Mouse (Mus musculus) embryonic facial prominence, embryonic 15.5 days (tissue): ENCODE results near the gene 4930469K13Rik. TPM values are rescaled to one million over a fixed set of nuclear protein-coding genes. Genes with fewer than 3 reads are reported as not detected.

Source experiments
- ATAC-seq: fragments of 200-750 bp; cut with Nextera tagmentation; 2 replicates; pipeline ENCODE4 v1.8.0; 2017; ENCODE audit warnings: low read depth, moderate TSS enrichment; ENCODE audit not compliant: insufficient number of reproducible peaks, low FRiP score, low TSS enrichment
- H3K27ac ChIP-seq: fragments of 300-500 bp; sonication (generic); replicated peaks from 2 replicates; pipeline ENCODE4 v1.5.1; 2015; ENCODE audit warnings: mild to moderate bottlenecking, inconsistent platforms
- H3K27me3 ChIP-seq: fragments of 300-500 bp; sonication (generic); 2 replicates; pipeline ENCODE4 v1.6.1; 2015; ENCODE audit warnings: inconsistent platforms
- H3K36me3 ChIP-seq: fragments of 300-500 bp; sonication (generic); 2 replicates; pipeline ENCODE4 v1.6.1; 2015; ENCODE audit warnings: mild to moderate bottlenecking, inconsistent platforms
- H3K4me1 ChIP-seq: fragments of 300-500 bp; sonication (generic); 2 replicates; pipeline ENCODE4 v1.6.1; 2015; ENCODE audit warnings: inconsistent platforms
- H3K4me2 ChIP-seq: fragments of 300-500 bp; sonication (generic); replicated peaks from 2 replicates; pipeline ENCODE4 v1.6.1; 2015; ENCODE audit warnings: mild to moderate bottlenecking, inconsistent platforms
- H3K4me3 ChIP-seq: fragments of 300-500 bp; sonication (generic); replicated peaks from 2 replicates; pipeline ENCODE4 v1.5.1; 2015; ENCODE audit warnings: mild to moderate bottlenecking, inconsistent platforms
- H3K9ac ChIP-seq: fragments of 300-500 bp; sonication (generic); 2 replicates; pipeline ENCODE4 v1.6.1; 2015; ENCODE audit warnings: inconsistent platforms
- H3K9me3 ChIP-seq: fragments of 300-500 bp; sonication (generic); replicated peaks from 2 replicates; pipeline ENCODE4 v1.6.1; 2016; ENCODE audit warnings: inconsistent platforms
- WGBS: fragments of 180-500 bp; shearing (Covaris S2); methylation state at CpG from one replicate; pipeline ENCODE4 v1.1.7; 2015; 5-methylcytosine and 5-hydroxymethylcytosine counted together
- polyA plus RNA-seq: library from polyadenylated mRNA; unstranded; fragments of >200 nt; fragmentation: Nextera tagmentation; extraction: Ambion mirVana; gene quantifications from 2 replicates; pipeline ENCODE4 v1.2.1, GENCODE M21; 2015

The 4930469K13Rik gene
- polyA plus RNA-seq, 1 experiment from 2014 or later = 1.5 TPM

- Histone ChIP-seq H3K4me1 (0 out of 2 replicates have a peak, but pooled peaks cover 8% of the 10 kb centered on the region), H3K27me3 (no peaks in the 10 kb centered on the region), H3K4me3 (no peak overlapping the region), H3K27ac (no peak overlapping the region), H3K9me3 (no peaks in the 10 kb centered on the region), H3K4me2 (no peak overlapping the region), H3K36me3 (no peaks in the 10 kb centered on the region), H3K9ac (no peak overlapping the region)
- no peak for ATAC-seq
- WGBS = 53% methylated on average over 2 of the region's 2 CpGs
These were observed 15.4 kb upstream of the 4930469K13Rik start for GRCm38 (mm10) chr11:34113760-34114159.

- H3K9ac ChIP-seq = no peak overlapping the region
- no peak overlapping the region for H3K4me3 ChIP-seq
- no peak overlapping the region for H3K27ac ChIP-seq
- no peak overlapping the region for H3K4me2 ChIP-seq
- 52% methylated on average over 4 of the region's 4 CpGs for WGBS
- no peaks in the 10 kb centered on the region for H3K36me3 ChIP-seq
- H3K4me1 ChIP-seq = 0 out of 2 replicates have a peak, but pooled peaks cover 5% of the 10 kb centered on the region
- peak; percentile 43; the same call in 1 of the 2 replicates for ATAC-seq
- no peaks in the 10 kb centered on the region for H3K9me3 ChIP-seq
- H3K27me3 ChIP-seq = no peaks in the 10 kb centered on the region
These were observed 14.5 kb upstream of the 4930469K13Rik start for GRCm38 (mm10) chr11:34112781-34113380.

- H3K4me1 ChIP-seq = 0 out of 2 replicates have a peak, but pooled peaks cover 5% of the 10 kb centered on the region
- H3K4me3 ChIP-seq = no peak overlapping the region
- no peak for ATAC-seq
- no peak overlapping the region for H3K4me2 ChIP-seq
- 71% methylated on average over 7 of the region's 7 CpGs for WGBS
- H3K36me3 ChIP-seq = no peaks in the 10 kb centered on the region
- no peak overlapping the region for H3K27ac ChIP-seq
- no peak overlapping the region for H3K9ac ChIP-seq
- no peaks in the 10 kb centered on the region for H3K9me3 ChIP-seq
- H3K27me3 ChIP-seq = no peaks in the 10 kb centered on the region
These were observed 13.6 kb upstream of the 4930469K13Rik start for GRCm38 (mm10) chr11:34111940-34112339.

GRCm38 (mm10) chr11:34109260-34109659, 10.9 kb upstream of the 4930469K13Rik start:
- Histone ChIP-seq H3K27ac (no peak overlapping the region), H3K27me3 (no peaks in the 10 kb centered on the region), H3K4me3 (no peak overlapping the region), H3K9ac (no peak overlapping the region), H3K36me3 (no peaks in the 10 kb centered on the region), H3K4me2 (no peak overlapping the region), H3K4me1 (peaks cover 10% of the 10 kb centered on the region), H3K9me3 (no peaks in the 10 kb centered on the region)
- 97% methylated on average over 1 of the region's 1 CpGs for WGBS
- ATAC-seq = no peak

DNA sequence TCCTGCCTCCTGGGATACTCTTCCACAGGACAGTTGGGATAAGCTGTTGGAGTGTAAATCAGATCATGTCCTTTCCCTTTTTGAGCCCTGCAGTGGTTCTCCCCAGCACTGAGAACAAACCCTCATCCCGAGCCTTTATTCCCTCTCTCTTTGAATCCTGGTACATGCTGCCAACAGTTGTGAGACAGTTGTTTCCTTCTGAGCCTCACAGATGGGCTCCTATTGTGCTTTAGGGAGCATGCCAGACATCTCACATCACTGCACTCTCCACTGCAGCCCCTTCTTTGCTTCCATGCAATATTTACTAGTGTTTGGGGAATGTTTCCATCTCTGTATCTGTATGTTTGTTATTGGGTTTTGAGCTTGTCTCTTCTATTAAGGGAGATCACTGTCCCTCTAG, 6.6 kb upstream of the 4930469K13Rik start:
- 62% methylated on average over 1 of the region's 1 CpGs for WGBS
- no peak for ATAC-seq

DNA sequence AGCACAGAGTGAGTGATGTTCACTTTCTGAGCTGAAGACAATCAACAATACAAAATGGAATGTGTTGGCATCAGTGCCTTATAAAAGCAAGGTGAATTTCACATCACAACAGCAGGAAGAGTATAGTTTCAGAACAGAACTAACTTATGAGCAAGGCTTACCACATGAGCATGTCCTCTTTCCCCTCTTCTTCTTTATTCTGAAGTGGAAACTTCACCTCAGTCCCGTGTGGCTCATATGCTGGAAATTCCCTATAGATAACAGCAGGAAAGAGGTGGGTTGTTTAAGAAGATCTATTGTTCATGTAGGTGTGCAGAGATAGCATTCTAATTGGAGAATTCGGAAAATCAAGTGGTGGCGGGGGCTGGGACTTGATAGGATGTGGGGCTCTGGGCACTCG, 3.5 kb upstream of the 4930469K13Rik start:
- WGBS = 82% methylated on average over 4 of the region's 4 CpGs
- H3K9ac ChIP-seq = no peak overlapping the region
- H3K36me3 ChIP-seq = no peaks in the 10 kb centered on the region
- H3K4me2 ChIP-seq = no peak overlapping the region
- no peak for ATAC-seq
- H3K4me1 ChIP-seq = peaks cover 10% of the 10 kb centered on the region
- no peaks in the 10 kb centered on the region for H3K27me3 ChIP-seq
- no peak overlapping the region for H3K27ac ChIP-seq
- no peak overlapping the region for H3K4me3 ChIP-seq
- no peaks in the 10 kb centered on the region for H3K9me3 ChIP-seq

More for the DNA sequence above, 6.6 kb upstream of the 4930469K13Rik start:
- Histone ChIP-seq H3K27ac (no peak overlapping the region), H3K4me2 (no peak overlapping the region), H3K9ac (no peak overlapping the region), H3K27me3 (no peaks in the 10 kb centered on the region), H3K9me3 (no peaks in the 10 kb centered on the region), H3K4me3 (no peak overlapping the region), H3K4me1 (peaks cover 10% of the 10 kb centered on the region), H3K36me3 (no peaks in the 10 kb centered on the region)

DNA sequence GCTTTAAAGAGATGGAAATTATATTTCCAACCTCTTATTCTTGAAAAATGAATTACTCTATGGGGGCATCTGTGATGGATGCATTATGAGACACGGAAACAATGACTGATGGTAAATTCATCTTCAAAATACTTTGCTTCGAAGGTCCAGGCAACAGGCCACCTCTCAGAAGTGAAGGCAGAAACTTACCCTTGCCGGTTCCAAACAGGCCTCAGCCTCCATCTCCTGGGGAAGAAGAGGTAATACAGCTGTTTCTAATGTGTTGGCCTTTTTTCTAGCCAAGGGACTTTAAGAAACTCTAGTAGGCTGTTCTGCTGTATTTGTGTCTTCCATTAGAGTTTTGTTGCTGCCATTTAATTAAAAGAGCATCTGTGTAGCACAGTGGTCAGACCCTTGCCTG, 11.3 kb downstream of the 4930469K13Rik start:
- 54% methylated on average over 3 of the region's 3 CpGs for WGBS
- no peak overlapping the region for H3K27ac ChIP-seq
- no peak for ATAC-seq
- H3K9me3 ChIP-seq = no peaks in the 10 kb centered on the region
- no peak overlapping the region for H3K4me3 ChIP-seq
- H3K27me3 ChIP-seq = no peaks in the 10 kb centered on the region
- no peaks in the 10 kb centered on the region for H3K36me3 ChIP-seq
- no peak overlapping the region for H3K9ac ChIP-seq
- no peaks in the 10 kb centered on the region for H3K4me1 ChIP-seq
- no peak overlapping the region for H3K4me2 ChIP-seq

GRCm38 (mm10) chr11:34086164-34086751, 12.1 kb downstream of the 4930469K13Rik start:
- no peaks in the 10 kb centered on the region for H3K27me3 ChIP-seq
- H3K4me2 ChIP-seq = no peak overlapping the region
- 77% methylated on average over 8 of the region's 8 CpGs for WGBS
- no peaks in the 10 kb centered on the region for H3K9me3 ChIP-seq
- no peak overlapping the region for H3K9ac ChIP-seq
- no peak for ATAC-seq
- no peaks in the 10 kb centered on the region for H3K4me1 ChIP-seq
- no peaks in the 10 kb centered on the region for H3K36me3 ChIP-seq
- H3K4me3 ChIP-seq = no peak overlapping the region
- H3K27ac ChIP-seq = no peak overlapping the region

DNA sequence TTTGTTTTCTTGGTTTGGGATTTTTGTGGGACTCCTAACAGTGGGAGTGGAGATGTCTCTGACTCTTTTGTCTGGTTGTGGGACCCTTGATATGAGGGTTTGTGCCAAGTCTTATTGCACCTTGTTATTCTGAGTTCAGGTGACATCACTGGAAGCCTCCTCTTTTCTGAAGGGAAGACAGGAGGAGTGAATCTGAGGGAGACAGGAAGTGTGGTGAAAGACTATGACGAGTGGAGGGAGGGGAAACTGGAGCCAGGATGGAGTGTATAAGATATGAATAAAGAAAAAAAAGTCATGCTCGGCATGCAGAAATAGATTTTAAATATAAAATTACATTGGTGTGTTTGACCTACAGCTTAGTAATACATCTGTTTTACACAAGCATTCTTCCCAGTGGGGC, 13.7 kb downstream of the 4930469K13Rik start:
- H3K4me3 ChIP-seq = no peak overlapping the region

DNA sequence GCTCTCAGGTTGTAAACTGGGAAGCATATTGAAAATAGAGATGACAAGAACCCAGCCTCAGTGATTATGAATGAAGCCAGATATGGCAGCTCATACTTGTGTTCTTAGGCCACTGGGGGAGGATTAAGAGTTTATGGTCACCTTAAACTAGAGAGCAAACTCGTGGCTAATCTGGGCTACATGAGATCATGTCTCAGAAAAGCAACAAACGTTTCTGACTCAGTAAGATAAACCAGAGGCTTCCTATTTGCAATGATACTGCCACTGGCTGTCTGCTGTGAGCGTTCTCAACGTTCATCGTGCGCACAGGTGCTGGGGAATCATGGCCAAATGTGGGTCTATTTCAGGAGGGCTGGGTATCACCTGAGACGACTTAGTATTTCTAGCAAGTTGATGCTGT, 14.6 kb downstream of the 4930469K13Rik start:
- Histone ChIP-seq H3K36me3 (no peaks in the 10 kb centered on the region), H3K9ac (no peak overlapping the region), H3K4me3 (no peak overlapping the region), H3K4me1 (peaks cover 8% of the 10 kb centered on the region; the same call in 1 of the 2 replicates), H3K27ac (no peak overlapping the region), H3K9me3 (no peaks in the 10 kb centered on the region), H3K4me2 (no peak overlapping the region), H3K27me3 (no peaks in the 10 kb centered on the region)
- no peak for ATAC-seq
- 74% methylated on average over 7 of the region's 7 CpGs for WGBS

More for the DNA sequence above, 13.7 kb downstream of the 4930469K13Rik start:
- Histone ChIP-seq H3K27me3 (no peaks in the 10 kb centered on the region), H3K27ac (no peak overlapping the region), H3K9me3 (no peaks in the 10 kb centered on the region), H3K4me1 (peaks cover 7% of the 10 kb centered on the region; the same call in 1 of the 2 replicates), H3K36me3 (no peaks in the 10 kb centered on the region), H3K4me2 (no peak overlapping the region), H3K9ac (no peak overlapping the region)
- 14% methylated on average over 2 of the region's 2 CpGs for WGBS
- ATAC-seq = no peak

DNA sequence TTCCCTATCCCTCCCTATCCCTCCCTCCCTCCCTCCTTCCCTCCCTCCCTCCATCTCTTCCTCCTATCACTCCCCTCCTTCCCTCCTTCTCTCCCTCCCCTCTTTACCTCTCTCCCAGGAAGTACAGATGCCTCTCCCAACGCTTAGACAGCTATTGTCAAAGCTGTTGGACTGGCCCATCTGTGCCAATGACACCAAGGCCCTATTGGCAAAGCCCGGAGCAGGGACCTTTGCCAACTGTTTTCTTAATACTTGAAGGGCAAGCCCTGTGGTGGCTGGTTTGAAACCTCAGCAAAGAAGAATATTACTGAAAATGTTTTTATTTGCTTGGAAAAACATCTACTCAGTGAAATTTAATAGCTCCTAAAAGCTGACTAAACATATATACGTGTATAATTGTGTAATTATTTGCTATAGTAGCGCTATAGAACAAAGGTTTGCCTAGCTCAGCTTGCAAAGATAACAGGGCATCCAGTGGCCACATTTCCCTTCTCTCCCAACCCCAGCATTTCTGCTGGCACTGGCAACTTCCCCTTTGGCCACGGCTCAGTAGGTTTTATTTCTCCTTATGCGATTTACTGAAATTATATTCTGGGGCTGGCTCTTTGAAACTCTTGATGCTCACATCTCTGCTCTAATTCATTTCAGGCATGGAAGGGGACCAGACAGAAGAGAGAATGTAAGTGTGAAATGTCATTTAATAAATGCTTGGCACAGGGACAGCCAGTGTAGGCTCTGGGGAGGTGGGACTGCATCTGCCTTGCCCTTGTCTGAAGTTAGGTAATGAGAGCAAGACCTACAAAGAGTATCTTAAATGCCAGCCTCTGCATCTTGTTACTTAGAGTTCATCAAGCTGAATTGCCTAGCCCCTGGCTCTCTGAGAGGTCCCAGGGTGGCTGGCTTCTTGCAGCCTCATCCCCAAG, 18.6 kb downstream of the 4930469K13Rik start:
- ATAC-seq = no peak
- no peak overlapping the region for H3K4me3 ChIP-seq
- no peaks in the 10 kb centered on the region for H3K9me3 ChIP-seq
- 42% methylated on average over 6 of the region's 6 CpGs for WGBS
- peaks cover 8% of the 10 kb centered on the region; the same call in 1 of the 2 replicates for H3K4me1 ChIP-seq
- no peak overlapping the region for H3K9ac ChIP-seq
- H3K4me2 ChIP-seq = no peak overlapping the region
- H3K36me3 ChIP-seq = no peaks in the 10 kb centered on the region
- H3K27me3 ChIP-seq = no peaks in the 10 kb centered on the region
- no peak overlapping the region for H3K27ac ChIP-seq
